Mouse (Mus musculus): ENCODE results near the gene Dlg5. TPM values are rescaled to one million over a fixed set of nuclear protein-coding genes. Genes with fewer than 3 reads are reported as not detected.
A peak's percentile ranks its signal among the peaks of the same experiment; 100 is the strongest.

Dlg5 gene
- polyA plus RNA-seq, 1 experiment from 2014 or later: 13.5 TPM

DNA sequence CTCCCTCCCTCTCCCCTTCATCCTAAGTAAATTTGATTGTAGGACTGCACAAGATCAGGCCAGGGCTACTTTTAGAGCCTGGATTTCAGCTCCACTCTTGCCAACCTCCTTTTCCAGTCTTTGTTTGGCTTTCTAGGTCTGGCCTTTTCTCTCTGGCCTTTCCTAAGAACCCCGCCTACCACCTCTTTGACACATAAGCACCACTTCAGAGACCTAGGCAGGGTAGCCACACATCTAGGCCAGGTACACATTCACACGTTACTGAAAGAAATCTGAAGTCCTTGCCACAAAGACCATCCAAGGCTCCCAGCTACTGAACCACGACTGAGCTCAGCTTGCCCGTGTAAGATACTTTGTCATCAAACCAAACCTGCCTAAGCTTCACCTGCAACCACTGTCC lies 14.7 kb upstream of the Dlg5 start:
- H3K27me3 ChIP-seq (replicated peaks): no peaks in the 10 kb centered on the region
- H3K4me2 ChIP-seq: no peak overlapping the region
- H3K9ac ChIP-seq: no peak overlapping the region
- no peak overlapping the region for H3K27ac ChIP-seq
- ATAC-seq (ENCODE audit: insufficient read depth, low FRiP score, low read depth): no peak
- no peaks in the 10 kb centered on the region for H3K9me3 ChIP-seq
- no peaks in the 10 kb centered on the region for H3K36me3 ChIP-seq
- H3K4me3 ChIP-seq (replicated peaks): no peak overlapping the region
- 58% methylated on average over 4 of the region's 4 CpGs for WGBS
- H3K4me1 ChIP-seq: peaks cover 7% of the 10 kb centered on the region; the same call in 1 of the 2 replicates

DNA sequence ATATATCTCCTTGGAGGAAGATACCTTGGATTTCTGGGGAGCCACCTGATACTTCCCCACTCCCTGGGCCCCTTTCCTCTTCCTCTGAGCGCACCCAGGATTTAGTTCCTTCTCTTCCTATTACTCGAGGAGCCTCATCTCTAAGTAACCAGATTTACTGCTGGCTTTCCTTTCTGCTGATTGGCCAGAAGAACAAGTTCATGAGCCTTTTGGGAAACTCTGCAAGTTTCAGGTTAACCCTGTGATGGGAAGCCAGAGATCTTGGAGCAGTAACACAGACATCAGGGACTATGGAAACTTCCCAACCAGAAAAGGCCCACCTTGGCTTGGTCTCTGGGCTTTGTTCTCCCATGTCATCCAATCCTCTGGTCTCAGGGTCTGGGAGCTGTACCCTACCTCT lies 10.2 kb upstream of the Dlg5 start:
- 55% methylated on average over 2 of the region's 2 CpGs for WGBS
- H3K4me3 ChIP-seq (replicated peaks): no peak overlapping the region
- peaks cover 16% of the 10 kb centered on the region for H3K4me1 ChIP-seq
- H3K27me3 ChIP-seq (replicated peaks): no peaks in the 10 kb centered on the region
- no peak overlapping the region for H3K9ac ChIP-seq
- H3K4me2 ChIP-seq: no peak overlapping the region
- no peak overlapping the region for H3K27ac ChIP-seq
- no peaks in the 10 kb centered on the region for H3K36me3 ChIP-seq
- H3K9me3 ChIP-seq: no peaks in the 10 kb centered on the region
- no peak for ATAC-seq (ENCODE audit: insufficient read depth, low FRiP score, low read depth)

DNA sequence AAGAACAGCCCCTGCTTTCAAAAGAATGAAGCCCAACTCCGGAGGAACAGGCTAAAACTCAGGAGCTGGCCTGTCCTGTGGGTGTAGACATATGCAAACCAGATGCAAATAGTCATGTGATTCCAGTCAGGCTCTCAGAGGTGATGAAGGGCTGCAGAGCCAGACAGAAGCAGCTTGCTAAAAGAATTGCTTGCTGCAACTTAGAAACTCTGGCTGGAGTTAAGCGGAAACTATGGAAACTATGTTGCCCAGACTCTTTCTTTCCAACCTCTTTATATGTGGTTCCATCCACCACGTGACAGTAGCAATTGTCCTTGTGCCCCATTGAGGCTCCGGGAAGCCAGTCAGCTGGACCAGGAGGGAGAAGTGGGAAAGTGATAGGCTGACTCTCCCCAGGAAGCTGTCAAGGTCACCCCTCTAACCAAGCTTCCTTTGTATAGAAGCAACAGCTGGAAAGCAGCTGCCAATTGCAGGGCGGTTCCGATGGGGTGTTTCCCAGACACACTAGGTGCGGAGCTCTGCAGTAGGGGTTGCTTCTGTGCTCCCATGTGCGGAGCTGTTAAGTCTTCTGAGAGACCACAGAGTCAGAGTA lies 8.0 kb upstream of the Dlg5 start:
- whole genome bisulfite sequencing: 6% methylated on average over 8 of the region's 8 CpGs
- Histone ChIP-seq H3K27me3 (replicated peaks) (no peaks in the 10 kb centered on the region), H3K4me2 (peak overlapping the region; percentile 38), H3K4me3 (replicated peaks) (no peak overlapping the region), H3K9me3 (no peaks in the 10 kb centered on the region), H3K4me1 (peaks cover 16% of the 10 kb centered on the region), H3K36me3 (no peaks in the 10 kb centered on the region), H3K27ac (peak overlapping the region; percentile 86), H3K9ac (no peak overlapping the region)
- ATAC-seq (ENCODE audit: insufficient read depth, low FRiP score, low read depth): peak; percentile 90

- Histone ChIP-seq H3K9ac (no peak overlapping the region), H3K4me2 (no peak overlapping the region), H3K9me3 (no peaks in the 10 kb centered on the region), H3K27me3 (replicated peaks) (no peaks in the 10 kb centered on the region), H3K36me3 (no peaks in the 10 kb centered on the region), H3K4me1 (peaks cover 16% of the 10 kb centered on the region), H3K4me3 (replicated peaks) (no peak overlapping the region), H3K27ac (no peak overlapping the region)
- WGBS: 93% methylated on average over 1 of the region's 1 CpGs
- ATAC-seq (ENCODE audit: insufficient read depth, low FRiP score, low read depth): no peak
Measured at GRCm38 (mm10) chr14:24251326-24251725, 5.6 kb upstream of the Dlg5 start.

DNA sequence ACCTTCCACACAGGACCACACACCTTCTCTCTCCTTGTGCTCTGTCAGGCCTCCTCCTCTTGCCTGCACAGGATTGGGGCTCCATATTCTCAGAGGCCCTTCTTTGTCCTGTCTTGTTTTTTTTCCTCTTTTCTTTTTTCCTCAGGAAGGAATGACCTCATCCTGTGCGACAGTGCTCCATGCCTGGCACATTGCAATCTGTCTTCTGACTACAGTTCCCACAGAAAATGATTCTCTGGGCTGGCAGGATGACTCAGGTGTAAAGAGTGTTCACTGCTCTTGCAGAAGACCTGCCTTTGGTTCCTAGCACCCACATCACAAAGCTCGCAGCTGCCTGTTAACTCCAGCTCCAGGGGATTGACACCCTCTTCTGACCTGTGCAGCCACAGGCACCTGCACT lies 4.2 kb upstream of the Dlg5 start:
- no peaks in the 10 kb centered on the region for H3K27me3 ChIP-seq (replicated peaks)

GRCm38 (mm10) chr14:24244330-24245176 lies 1.2 kb downstream of the Dlg5 start:
- peak overlapping the region; percentile 93 for H3K27ac ChIP-seq
- H3K9me3 ChIP-seq: no peaks in the 10 kb centered on the region
- peak overlapping the region; percentile 92 for H3K9ac ChIP-seq
- ATAC-seq (ENCODE audit: insufficient read depth, low FRiP score, low read depth): peak; percentile 41
- peaks cover 9% of the 10 kb centered on the region; the same call in 1 of the 2 replicates for H3K4me1 ChIP-seq
- H3K4me3 ChIP-seq (replicated peaks): peak overlapping the region; percentile 84
- H3K36me3 ChIP-seq: no peaks in the 10 kb centered on the region
- whole genome bisulfite sequencing: under 1% methylated on average over 40 of the region's 40 CpGs
- H3K27me3 ChIP-seq (replicated peaks): no peaks in the 10 kb centered on the region
- peak overlapping the region; percentile 91 for H3K4me2 ChIP-seq

More for the DNA sequence above, 4.2 kb upstream of the Dlg5 start:
- H3K27ac ChIP-seq: no peak overlapping the region
- H3K9me3 ChIP-seq: no peaks in the 10 kb centered on the region
- H3K4me2 ChIP-seq: no peak overlapping the region
- no peaks in the 10 kb centered on the region for H3K36me3 ChIP-seq
- no peak for ATAC-seq (ENCODE audit: insufficient read depth, low FRiP score, low read depth)
- 46% methylated on average over 2 of the region's 2 CpGs for WGBS
- no peak overlapping the region for H3K4me3 ChIP-seq (replicated peaks)
- H3K9ac ChIP-seq: no peak overlapping the region
- peaks cover 20% of the 10 kb centered on the region for H3K4me1 ChIP-seq

DNA sequence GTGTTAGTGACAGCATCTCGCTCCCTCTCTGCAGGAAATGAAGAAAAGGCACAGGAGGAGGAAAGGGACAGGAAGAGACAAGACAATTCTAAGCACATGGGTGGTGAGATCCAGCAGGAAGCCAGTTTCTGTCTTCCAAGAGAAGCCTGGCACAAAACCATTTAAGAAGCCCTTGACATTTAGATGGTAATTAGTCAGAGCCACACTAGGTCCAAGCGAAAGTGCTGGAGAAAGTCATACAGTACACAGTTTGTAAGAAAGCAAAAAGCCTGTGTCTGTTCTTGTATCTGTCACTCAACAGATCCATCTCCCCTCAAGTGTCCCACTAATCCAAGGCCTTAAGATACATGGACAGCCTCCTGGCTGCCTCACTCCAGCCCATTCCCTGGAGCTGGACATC lies 3.7 kb downstream of the Dlg5 start:
- Histone ChIP-seq H3K27ac (no peak overlapping the region), H3K27me3 (replicated peaks) (no peaks in the 10 kb centered on the region), H3K9me3 (no peaks in the 10 kb centered on the region), H3K4me3 (replicated peaks) (no peak overlapping the region), H3K36me3 (no peaks in the 10 kb centered on the region), H3K9ac (no peak overlapping the region), H3K4me1 (peaks cover 23% of the 10 kb centered on the region; the same call in 1 of the 2 replicates), H3K4me2 (no peak overlapping the region)
- ATAC-seq (ENCODE audit: insufficient read depth, low FRiP score, low read depth): no peak
- 89% methylated on average over 2 of the region's 2 CpGs for WGBS

DNA sequence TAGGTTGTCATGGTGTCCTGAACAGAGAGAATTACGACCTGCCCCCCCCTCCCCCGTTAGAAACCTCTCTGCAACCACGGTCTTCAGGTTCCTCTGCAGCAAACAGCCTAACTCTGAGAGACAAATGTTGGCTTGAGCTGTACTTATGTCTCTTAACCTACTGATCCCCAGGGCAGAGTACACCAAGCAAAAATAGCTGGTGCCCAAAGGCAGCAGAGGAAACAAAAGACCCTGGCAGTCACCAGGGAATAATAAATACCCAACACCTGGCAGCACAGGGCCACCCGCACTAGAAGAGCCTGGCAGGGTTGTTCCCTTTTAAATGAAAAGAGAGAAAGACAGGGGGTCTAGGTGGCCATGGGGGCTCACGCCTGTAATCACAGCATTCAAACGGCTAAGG lies 4.9 kb downstream of the Dlg5 start:
- no peaks in the 10 kb centered on the region for H3K9me3 ChIP-seq
- no peak overlapping the region for H3K4me2 ChIP-seq
- H3K27me3 ChIP-seq (replicated peaks): no peaks in the 10 kb centered on the region
- no peaks in the 10 kb centered on the region for H3K36me3 ChIP-seq
- no peak overlapping the region for H3K27ac ChIP-seq
- H3K9ac ChIP-seq: no peak overlapping the region
- no peak for ATAC-seq (ENCODE audit: insufficient read depth, low FRiP score, low read depth)
- peaks cover 20% of the 10 kb centered on the region; the same call in 1 of the 2 replicates for H3K4me1 ChIP-seq
- 68% methylated on average over 6 of the region's 6 CpGs for WGBS
- H3K4me3 ChIP-seq (replicated peaks): no peak overlapping the region

DNA sequence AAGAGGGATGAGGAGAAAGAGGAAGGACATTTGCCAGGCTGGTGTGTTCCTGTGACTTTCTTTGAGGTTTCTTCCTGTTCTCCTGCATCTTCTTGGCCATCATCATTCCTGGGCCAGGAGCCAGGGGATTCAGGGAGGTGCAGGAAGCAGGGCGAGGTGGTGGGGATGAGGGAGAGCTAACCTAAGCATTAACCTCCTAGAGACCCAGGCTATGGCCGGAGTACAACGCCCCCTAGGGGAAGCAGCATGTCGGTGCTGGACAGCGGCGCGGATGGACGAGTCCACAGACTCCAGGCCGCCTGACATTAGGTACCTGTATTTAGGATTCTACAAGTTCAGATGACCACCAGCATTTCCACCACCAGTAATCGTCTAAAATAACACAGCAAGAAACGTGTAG lies 6.1 kb downstream of the Dlg5 start:
- H3K36me3 ChIP-seq: no peaks in the 10 kb centered on the region
- H3K4me3 ChIP-seq (replicated peaks): no peak overlapping the region
- 77% methylated on average over 11 of the region's 11 CpGs for WGBS
- no peak overlapping the region for H3K9ac ChIP-seq
- no peak overlapping the region for H3K4me2 ChIP-seq
- H3K27me3 ChIP-seq (replicated peaks): no peaks in the 10 kb centered on the region
- no peak overlapping the region for H3K27ac ChIP-seq
- peaks cover 23% of the 10 kb centered on the region; the same call in 1 of the 2 replicates for H3K4me1 ChIP-seq
- ATAC-seq (ENCODE audit: insufficient read depth, low FRiP score, low read depth): no peak
- no peaks in the 10 kb centered on the region for H3K9me3 ChIP-seq

- peaks cover 32% of the 10 kb centered on the region for H3K4me1 ChIP-seq
- no peak overlapping the region for H3K9ac ChIP-seq
- no peak for ATAC-seq (ENCODE audit: insufficient read depth, low FRiP score, low read depth)
- H3K4me2 ChIP-seq: no peak overlapping the region
- H3K27me3 ChIP-seq (replicated peaks): no peaks in the 10 kb centered on the region
- H3K4me3 ChIP-seq (replicated peaks): no peak overlapping the region
- H3K9me3 ChIP-seq: no peaks in the 10 kb centered on the region
- H3K36me3 ChIP-seq: no peaks in the 10 kb centered on the region
- 86% methylated on average over 3 of the region's 3 CpGs for WGBS
- H3K27ac ChIP-seq: no peak overlapping the region
Measured at GRCm38 (mm10) chr14:24235954-24236353, 9.8 kb downstream of the Dlg5 start.

DNA sequence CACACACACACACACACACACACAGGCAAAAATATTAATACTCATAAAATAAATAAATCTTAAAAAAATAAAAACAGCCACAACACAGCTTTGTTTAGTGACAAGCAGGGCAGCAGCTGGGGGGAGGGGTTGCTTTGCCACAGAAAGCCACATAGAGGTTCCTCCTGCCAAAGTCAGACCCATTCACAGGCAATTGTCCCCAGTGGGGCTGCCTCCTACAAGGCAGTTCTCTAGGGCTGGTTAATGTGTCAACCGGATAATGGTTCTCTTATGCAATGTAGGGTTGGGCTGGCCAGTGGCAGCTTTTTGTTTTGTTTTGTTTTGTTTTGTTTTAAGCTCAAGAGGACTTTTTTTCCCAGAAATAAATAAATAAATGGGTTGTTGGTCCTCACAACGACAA lies 11.3 kb downstream of the Dlg5 start:
- H3K4me2 ChIP-seq: no peak overlapping the region
- no peaks in the 10 kb centered on the region for H3K9me3 ChIP-seq
- no peaks in the 10 kb centered on the region for H3K27me3 ChIP-seq (replicated peaks)
- peak; percentile 56; the same call in 1 of the 2 replicates for ATAC-seq (ENCODE audit: insufficient read depth, low FRiP score, low read depth)
- no peaks in the 10 kb centered on the region for H3K36me3 ChIP-seq
- H3K9ac ChIP-seq: no peak overlapping the region
- H3K4me1 ChIP-seq: peaks cover 26% of the 10 kb centered on the region
- 39% methylated on average over 2 of the region's 2 CpGs for WGBS
- H3K27ac ChIP-seq: no peak overlapping the region
- H3K4me3 ChIP-seq (replicated peaks): no peak overlapping the region

All from stomach, embryonic 15.5 days (tissue).